Mouse (Mus musculus): ENCODE data around the gene Olfr370. TPM values are rescaled to one million over a fixed set of nuclear protein-coding genes. Genes with fewer than 3 reads are reported as not detected.

The Olfr370 gene
- not detected for polyA plus RNA-seq (2015; fragmentation: Illumina TruSeq; extraction: RNeasy Lipid Tissue Mini Kit (QIAGEN cat#74804); ENCODE audit: low read depth, low replicate concordance)

GRCm38 (mm10) chr8:83535736-83536135 is at the start of gene Olfr370:
Gene Olfr370, plus strand, starts transcription at chr8:83535780.

GRCm38 (mm10) chr8:83566469-83567395 is 31.2 kb downstream of the Olfr370 start, which contains the start of gene Ndufb7:
Gene Ndufb7, plus strand, starts transcription at chr8:83566671.

Other genes starting within 250 kb of the Olfr370 start
- not detected for gene Ucp1, start 245.4 kb upstream of the Olfr370 start, polyA plus RNA-seq (2015; fragmentation: Illumina TruSeq; extraction: RNeasy Lipid Tissue Mini Kit (QIAGEN cat#74804); ENCODE audit: low read depth, low replicate concordance)
- 12.6 TPM for gene Elmod2, start 203.3 kb upstream of the Olfr370 start, polyA plus RNA-seq (2015; fragmentation: Illumina TruSeq; extraction: RNeasy Lipid Tissue Mini Kit (QIAGEN cat#74804); ENCODE audit: low read depth, low replicate concordance)
- gene Mgat4d, start 187.3 kb upstream of the Olfr370 start, polyA plus RNA-seq (2015; fragmentation: Illumina TruSeq; extraction: RNeasy Lipid Tissue Mini Kit (QIAGEN cat#74804); ENCODE audit: low read depth, low replicate concordance): not detected
- gene Clgn, start 145.9 kb upstream of the Olfr370 start, polyA plus RNA-seq (2015; fragmentation: Illumina TruSeq; extraction: RNeasy Lipid Tissue Mini Kit (QIAGEN cat#74804); ENCODE audit: low read depth, low replicate concordance): 9.2 TPM
- 446 TPM for gene Scoc, start 77.4 kb upstream of the Olfr370 start, polyA plus RNA-seq (2015; fragmentation: Illumina TruSeq; extraction: RNeasy Lipid Tissue Mini Kit (QIAGEN cat#74804); ENCODE audit: low read depth, low replicate concordance)
- 307 TPM for gene Ndufb7, start 30.9 kb downstream of the Olfr370 start, polyA plus RNA-seq (2015; fragmentation: Illumina TruSeq; extraction: RNeasy Lipid Tissue Mini Kit (QIAGEN cat#74804); ENCODE audit: low read depth, low replicate concordance)
- gene Tecr, start 72.2 kb downstream of the Olfr370 start, polyA plus RNA-seq (2015; fragmentation: Illumina TruSeq; extraction: RNeasy Lipid Tissue Mini Kit (QIAGEN cat#74804); ENCODE audit: low read depth, low replicate concordance): 635 TPM
- 52.9 TPM for gene Dnajb1, start 72.4 kb downstream of the Olfr370 start, polyA plus RNA-seq (2015; fragmentation: Illumina TruSeq; extraction: RNeasy Lipid Tissue Mini Kit (QIAGEN cat#74804); ENCODE audit: low read depth, low replicate concordance)
- 86.4 TPM for gene Gipc1, start 116.9 kb downstream of the Olfr370 start, polyA plus RNA-seq (2015; fragmentation: Illumina TruSeq; extraction: RNeasy Lipid Tissue Mini Kit (QIAGEN cat#74804); ENCODE audit: low read depth, low replicate concordance)
- gene Ptger1, start 130.9 kb downstream of the Olfr370 start, polyA plus RNA-seq (2015; fragmentation: Illumina TruSeq; extraction: RNeasy Lipid Tissue Mini Kit (QIAGEN cat#74804); ENCODE audit: low read depth, low replicate concordance): 1.3 TPM
- 31.6 TPM for gene Pkn1, start 163.4 kb downstream of the Olfr370 start, polyA plus RNA-seq (2015; fragmentation: Illumina TruSeq; extraction: RNeasy Lipid Tissue Mini Kit (QIAGEN cat#74804); ENCODE audit: low read depth, low replicate concordance)
- 23.5 TPM for gene Ddx39, start 179.4 kb downstream of the Olfr370 start, polyA plus RNA-seq (2015; fragmentation: Illumina TruSeq; extraction: RNeasy Lipid Tissue Mini Kit (QIAGEN cat#74804); ENCODE audit: low read depth, low replicate concordance)
- gene Adgre5, start 205.5 kb downstream of the Olfr370 start, polyA plus RNA-seq (2015; fragmentation: Illumina TruSeq; extraction: RNeasy Lipid Tissue Mini Kit (QIAGEN cat#74804); ENCODE audit: low read depth, low replicate concordance): 9.7 TPM